Mouse (Mus musculus) thymus, adult 2 months (tissue): Measurements from ENCODE around the gene Kif1bp.

Experiments used
- CTCF ChIP-seq: fragments of 200-500 bp; IDR thresholded peaks from 2 replicates; pipeline ENCODE4 v1.5.1; 2012; ENCODE audit warnings: mild to moderate bottlenecking, control low read depth, low read length, moderate library complexity, borderline replicate concordance; ENCODE audit not compliant: control insufficient read depth, poor library complexity, insufficient read depth; ENCODE audit errors: extremely low read depth
- POLR2A ChIP-seq: fragments of 200-500 bp; IDR thresholded peaks from 2 replicates; pipeline ENCODE4 v1.6.1; 2012; ENCODE audit warnings: mild to moderate bottlenecking, low read length, control low read depth, moderate library complexity; ENCODE audit not compliant: control insufficient read depth, poor library complexity, insufficient read depth; ENCODE audit errors: extremely low read depth

DNA sequence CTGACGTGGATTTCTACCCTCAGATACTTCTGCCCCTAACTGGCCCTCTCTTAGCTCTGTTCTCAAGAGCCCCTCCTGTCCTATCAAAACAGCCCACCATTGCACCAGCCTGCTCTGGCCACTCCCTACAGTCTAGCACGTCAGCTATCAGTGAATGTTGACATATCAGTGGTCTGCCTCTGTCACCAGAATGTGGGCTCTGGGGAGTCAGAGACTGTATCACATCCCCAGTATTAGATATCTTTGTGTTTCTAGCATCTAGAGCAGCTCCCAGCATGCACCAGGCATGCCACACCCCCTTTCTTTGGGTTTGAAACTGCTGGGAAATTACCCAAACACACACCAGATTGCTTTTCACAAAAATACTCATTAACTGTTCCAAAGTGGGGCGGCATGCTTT is 37.5 kb downstream of the Kif1bp start:
- no peak for TF ChIP-seq CTCF
- no peak for TF ChIP-seq POLR2A
